Mouse (Mus musculus): ENCODE measurements around the gene Cntf. TPM values are rescaled to one million over a fixed set of nuclear protein-coding genes. Genes with fewer than 3 reads are reported as not detected.
A peak's percentile ranks its signal among the peaks of the same experiment; 100 is the strongest.

Cntf gene
- polyA plus RNA-seq, 1 experiment from 2014 or later, result 0.39 TPM

- H3K36me3 ChIP-seq (replicated peaks; ENCODE audit: control insufficient read depth, insufficient read depth), result 0 out of 2 replicates have a peak, but pooled peaks cover 8% of the 10 kb centered on the region
- 92% methylated on average over 2 of the region's 2 CpGs for WGBS
- H3K9me3 ChIP-seq (ENCODE audit: control insufficient read depth, low read length), result no peaks in the 10 kb centered on the region
These were observed 21.5 kb upstream of the Cntf start for GRCm38 (mm10) chr19:12786803-12787395.

GRCm38 (mm10) chr19:12780437-12780836 lies 15.0 kb upstream of the Cntf start:
- H3K27me3 ChIP-seq (ENCODE audit: control insufficient read depth, insufficient read depth, low read length), result no peaks in the 10 kb centered on the region
- no peak for ATAC-seq (ENCODE audit: low FRiP score)
- no peak overlapping the region for H3K27ac ChIP-seq
- H3K36me3 ChIP-seq (replicated peaks; ENCODE audit: control insufficient read depth, insufficient read depth), result peaks cover 20% of the 10 kb centered on the region
- no peak for DNase-seq (ENCODE audit: low spot score)
- no peak overlapping the region for H3K4me3 ChIP-seq (replicated peaks; ENCODE audit: low read length)
- no peak overlapping the region for H3K9ac ChIP-seq
- no peaks in the 10 kb centered on the region for H3K9me3 ChIP-seq (ENCODE audit: control insufficient read depth, low read length)
- no peak overlapping the region for H3K4me2 ChIP-seq (replicated peaks)
- H3K4me1 ChIP-seq (replicated peaks; ENCODE audit: control insufficient read depth, insufficient read depth, low read length), result no peaks in the 10 kb centered on the region

More at GRCm38 (mm10) chr19:12786803-12787395, 21.5 kb upstream of the Cntf start:
- Histone ChIP-seq H3K9ac (no peak overlapping the region), H3K4me3 (replicated peaks; ENCODE audit: low read length) (no peak overlapping the region), H3K27me3 (ENCODE audit: control insufficient read depth, insufficient read depth, low read length) (no peaks in the 10 kb centered on the region), H3K4me2 (replicated peaks) (no peak overlapping the region), H3K27ac (no peak overlapping the region), H3K4me1 (replicated peaks; ENCODE audit: control insufficient read depth, insufficient read depth, low read length) (peaks cover 5% of the 10 kb centered on the region; the same call in 1 of the 2 replicates)
- ATAC-seq (ENCODE audit: low FRiP score), result no peak
- no peak for DNase-seq (ENCODE audit: low spot score)

- ATAC-seq (ENCODE audit: low FRiP score), result no peak
- no peak overlapping the region for H3K9ac ChIP-seq
These were observed 5.5 kb upstream of the Cntf start for GRCm38 (mm10) chr19:12770888-12771287.

GRCm38 (mm10) chr19:12762212-12763130 lies 3.0 kb downstream of the Cntf start:
- H3K4me3 ChIP-seq (replicated peaks; ENCODE audit: low read length), result no peak overlapping the region
- no peak overlapping the region for H3K4me2 ChIP-seq (replicated peaks)
- no peak overlapping the region for H3K9ac ChIP-seq
- DNase-seq (ENCODE audit: low spot score), result no peak
- H3K4me1 ChIP-seq (replicated peaks; ENCODE audit: control insufficient read depth, insufficient read depth, low read length), result no peaks in the 10 kb centered on the region
- H3K36me3 ChIP-seq (replicated peaks; ENCODE audit: control insufficient read depth, insufficient read depth), result peaks cover 30% of the 10 kb centered on the region
- WGBS, result 65% methylated on average over 2 of the region's 2 CpGs
- H3K27ac ChIP-seq, result no peak overlapping the region
- no peak for ATAC-seq (ENCODE audit: low FRiP score)
- H3K27me3 ChIP-seq (ENCODE audit: control insufficient read depth, insufficient read depth, low read length), result no peaks in the 10 kb centered on the region
- H3K9me3 ChIP-seq (ENCODE audit: control insufficient read depth, low read length), result no peaks in the 10 kb centered on the region

More at GRCm38 (mm10) chr19:12770888-12771287, 5.5 kb upstream of the Cntf start:
- H3K27ac ChIP-seq, result no peak overlapping the region
- H3K4me3 ChIP-seq (replicated peaks; ENCODE audit: low read length), result no peak overlapping the region
- H3K4me1 ChIP-seq (replicated peaks; ENCODE audit: control insufficient read depth, insufficient read depth, low read length), result no peaks in the 10 kb centered on the region
- no peaks in the 10 kb centered on the region for H3K9me3 ChIP-seq (ENCODE audit: control insufficient read depth, low read length)
- H3K36me3 ChIP-seq (replicated peaks; ENCODE audit: control insufficient read depth, insufficient read depth), result peaks cover 67% of the 10 kb centered on the region
- 92% methylated on average over 5 of the region's 5 CpGs for WGBS
- DNase-seq (ENCODE audit: low spot score), result no peak
- no peak overlapping the region for H3K4me2 ChIP-seq (replicated peaks)
- H3K27me3 ChIP-seq (ENCODE audit: control insufficient read depth, insufficient read depth, low read length), result no peaks in the 10 kb centered on the region

GRCm38 (mm10) chr19:12759656-12760055 lies 5.8 kb downstream of the Cntf start:
- no peak overlapping the region for H3K27ac ChIP-seq
- H3K9ac ChIP-seq, result no peak overlapping the region
- DNase-seq (ENCODE audit: low spot score), result no peak
- ATAC-seq (ENCODE audit: low FRiP score), result peak; percentile 53; the same call in 1 of the 2 replicates
- no peaks in the 10 kb centered on the region for H3K9me3 ChIP-seq (ENCODE audit: control insufficient read depth, low read length)
- H3K27me3 ChIP-seq (ENCODE audit: control insufficient read depth, insufficient read depth, low read length), result no peaks in the 10 kb centered on the region
- peaks cover 22% of the 10 kb centered on the region for H3K36me3 ChIP-seq (replicated peaks; ENCODE audit: control insufficient read depth, insufficient read depth)
- H3K4me3 ChIP-seq (replicated peaks; ENCODE audit: low read length), result no peak overlapping the region
- H3K4me1 ChIP-seq (replicated peaks; ENCODE audit: control insufficient read depth, insufficient read depth, low read length), result no peaks in the 10 kb centered on the region
- no peak overlapping the region for H3K4me2 ChIP-seq (replicated peaks)
- WGBS, result 73% methylated on average over 2 of the region's 2 CpGs

- Histone ChIP-seq H3K27ac (no peak overlapping the region), H3K9ac (no peak overlapping the region), H3K4me1 (replicated peaks; ENCODE audit: control insufficient read depth, insufficient read depth, low read length) (no peaks in the 10 kb centered on the region), H3K36me3 (replicated peaks; ENCODE audit: control insufficient read depth, insufficient read depth) (peaks cover 16% of the 10 kb centered on the region), H3K9me3 (ENCODE audit: control insufficient read depth, low read length) (no peaks in the 10 kb centered on the region), H3K4me2 (replicated peaks) (no peak overlapping the region), H3K4me3 (replicated peaks; ENCODE audit: low read length) (no peak overlapping the region), H3K27me3 (ENCODE audit: control insufficient read depth, insufficient read depth, low read length) (no peaks in the 10 kb centered on the region)
- DNase-seq (ENCODE audit: low spot score) (no peak), ATAC-seq (ENCODE audit: low FRiP score) (no peak)
- WGBS, result 90% methylated on average over 1 of the region's 1 CpGs
These were observed 6.4 kb downstream of the Cntf start for GRCm38 (mm10) chr19:12758936-12759478.

- H3K27ac ChIP-seq, result no peak overlapping the region
- H3K4me1 ChIP-seq (replicated peaks; ENCODE audit: control insufficient read depth, insufficient read depth, low read length), result no peaks in the 10 kb centered on the region
- H3K9me3 ChIP-seq (ENCODE audit: control insufficient read depth, low read length), result no peaks in the 10 kb centered on the region
- H3K9ac ChIP-seq, result no peak overlapping the region
- H3K36me3 ChIP-seq (replicated peaks; ENCODE audit: control insufficient read depth, insufficient read depth), result no peaks in the 10 kb centered on the region; the same call in 1 of the 2 replicates
- no peak overlapping the region for H3K4me2 ChIP-seq (replicated peaks)
- no peak overlapping the region for H3K4me3 ChIP-seq (replicated peaks; ENCODE audit: low read length)
- DNase-seq (ENCODE audit: low spot score) (no peak), ATAC-seq (ENCODE audit: low FRiP score) (no peak)
- 81% methylated on average over 3 of the region's 3 CpGs for WGBS
- no peaks in the 10 kb centered on the region for H3K27me3 ChIP-seq (ENCODE audit: control insufficient read depth, insufficient read depth, low read length)
These were observed 9.1 kb downstream of the Cntf start for GRCm38 (mm10) chr19:12756286-12756685.

- H3K4me2 ChIP-seq (replicated peaks), result no peak overlapping the region
- WGBS, result 93% methylated on average over 2 of the region's 2 CpGs
- no peak for ATAC-seq (ENCODE audit: low FRiP score)
These were observed 33.5 kb downstream of the Cntf start for GRCm38 (mm10) chr19:12731950-12732349.

GRCm38 (mm10) chr19:12731036-12731435 lies 34.4 kb downstream of the Cntf start:
- no peaks in the 10 kb centered on the region for H3K27me3 ChIP-seq (ENCODE audit: control insufficient read depth, insufficient read depth, low read length)
- H3K9ac ChIP-seq, result no peak overlapping the region
- no peaks in the 10 kb centered on the region for H3K36me3 ChIP-seq (replicated peaks; ENCODE audit: control insufficient read depth, insufficient read depth)
- H3K4me3 ChIP-seq (replicated peaks; ENCODE audit: low read length), result no peak overlapping the region
- H3K4me2 ChIP-seq (replicated peaks), result no peak overlapping the region
- 44% methylated on average over 1 of the region's 1 CpGs for WGBS
- no peaks in the 10 kb centered on the region for H3K9me3 ChIP-seq (ENCODE audit: control insufficient read depth, low read length)
- ATAC-seq (ENCODE audit: low FRiP score) (no peak), DNase-seq (ENCODE audit: low spot score) (no peak)
- no peak overlapping the region for H3K27ac ChIP-seq
- no peaks in the 10 kb centered on the region for H3K4me1 ChIP-seq (replicated peaks; ENCODE audit: control insufficient read depth, insufficient read depth, low read length)

More at GRCm38 (mm10) chr19:12731950-12732349, 33.5 kb downstream of the Cntf start:
- no peaks in the 10 kb centered on the region for H3K4me1 ChIP-seq (replicated peaks; ENCODE audit: control insufficient read depth, insufficient read depth, low read length)
- H3K27me3 ChIP-seq (ENCODE audit: control insufficient read depth, insufficient read depth, low read length), result no peaks in the 10 kb centered on the region
- no peak overlapping the region for H3K9ac ChIP-seq
- no peak for DNase-seq (ENCODE audit: low spot score)
- H3K27ac ChIP-seq, result no peak overlapping the region
- no peaks in the 10 kb centered on the region for H3K36me3 ChIP-seq (replicated peaks; ENCODE audit: control insufficient read depth, insufficient read depth)
- H3K4me3 ChIP-seq (replicated peaks; ENCODE audit: low read length), result no peak overlapping the region
- no peaks in the 10 kb centered on the region for H3K9me3 ChIP-seq (ENCODE audit: control insufficient read depth, low read length)

All from hindbrain, embryonic 14.5 days (tissue).